Mouse (Mus musculus) midbrain, postnatal 0 days (tissue): ENCODE data around the gene Slfn2. TPM values are rescaled to one million over a fixed set of nuclear protein-coding genes. Genes with fewer than 3 reads are reported as not detected.

Source experiments
- ATAC-seq: fragments of 200-750 bp; cut with Nextera tagmentation; 2 replicates; pipeline ENCODE4 v1.8.0; 2017; ENCODE audit warnings: moderate number of reproducible peaks, mild to moderate bottlenecking, moderate TSS enrichment, moderate library complexity; ENCODE audit not compliant: low FRiP score
- DNase-seq: peaks from one replicate; pipeline ENCODE4 v3.0.0-alpha.2; 2015; ENCODE audit warnings: low spot score
- H3K27ac ChIP-seq: fragments of 300-500 bp; sonication (generic); 2 replicates; pipeline ENCODE4 v1.5.1; 2014; ENCODE audit warnings: low read depth, mild to moderate bottlenecking, low read length, mixed read lengths
- H3K27me3 ChIP-seq: fragments of 300-500 bp; sonication (generic); 2 replicates; pipeline ENCODE4 v1.6.1; 2014; ENCODE audit warnings: low read length, control low read depth, mixed read lengths; ENCODE audit not compliant: insufficient read depth
- H3K36me3 ChIP-seq: fragments of 300-500 bp; sonication (generic); 2 replicates; pipeline ENCODE4 v1.6.1; 2014; ENCODE audit warnings: low read length, control low read depth, mixed read lengths; ENCODE audit not compliant: insufficient read depth
- H3K4me1 ChIP-seq: fragments of 300-500 bp; sonication (generic); 2 replicates; pipeline ENCODE4 v1.6.1; 2014; ENCODE audit warnings: mild to moderate bottlenecking, control low read depth, antibody characterized with exemption, low read length, mixed read lengths; ENCODE audit not compliant: insufficient read depth
- H3K4me2 ChIP-seq: fragments of 300-500 bp; sonication (generic); 2 replicates; pipeline ENCODE4 v1.6.1; 2014; ENCODE audit warnings: low read depth, mild to moderate bottlenecking, low read length, mixed read lengths; ENCODE audit not compliant: poor library complexity, severe bottlenecking
- H3K4me3 ChIP-seq: fragments of 300-500 bp; sonication (generic); 2 replicates; pipeline ENCODE4 v1.5.1; 2014; ENCODE audit warnings: low read depth, mild to moderate bottlenecking, low read length, moderate library complexity
- H3K9ac ChIP-seq: fragments of 300-500 bp; sonication (generic); replicated peaks from 2 replicates; pipeline ENCODE4 v1.6.1; 2014; ENCODE audit warnings: mild to moderate bottlenecking, low read length, moderate library complexity, mixed read lengths; ENCODE audit not compliant: poor library complexity, severe bottlenecking
- H3K9me3 ChIP-seq: fragments of 300-500 bp; sonication (generic); 2 replicates; pipeline ENCODE4 v1.6.1; 2016; ENCODE audit warnings: low read length, control low read depth
- CTCF ChIP-seq: IDR thresholded peaks from 2 replicates; pipeline ENCODE4 v1.5.1; 2016; ENCODE audit warnings: antibody characterized with exemption, mild to moderate bottlenecking
- WGBS: fragments of 180-500 bp; shearing (Covaris S2); extraction: QIAGEN DNeasy Blood & Tissue Kit; methylation state at CpG from one replicate; pipeline ENCODE4 v1.1.7; 2014; 5-methylcytosine and 5-hydroxymethylcytosine counted together
- polyA plus RNA-seq: library from polyadenylated mRNA; unstranded; fragments of >200 nt; fragmentation: Nextera tagmentation; extraction: Ambion mirVana; gene quantifications from 2 replicates; pipeline ENCODE4 v1.2.1, GENCODE M21; 2015
- total RNA-seq: library from RNA; depleted of rRNA; stranded (reverse); fragments of >200 nt; gene quantifications from 2 replicates; pipeline ENCODE4 v1.2.3, GENCODE M21; 2014

The Slfn2 gene
- total and polyA plus RNA-seq, 2 experiments from 2014 or later: 1.4 to 1.7 TPM

DNA sequence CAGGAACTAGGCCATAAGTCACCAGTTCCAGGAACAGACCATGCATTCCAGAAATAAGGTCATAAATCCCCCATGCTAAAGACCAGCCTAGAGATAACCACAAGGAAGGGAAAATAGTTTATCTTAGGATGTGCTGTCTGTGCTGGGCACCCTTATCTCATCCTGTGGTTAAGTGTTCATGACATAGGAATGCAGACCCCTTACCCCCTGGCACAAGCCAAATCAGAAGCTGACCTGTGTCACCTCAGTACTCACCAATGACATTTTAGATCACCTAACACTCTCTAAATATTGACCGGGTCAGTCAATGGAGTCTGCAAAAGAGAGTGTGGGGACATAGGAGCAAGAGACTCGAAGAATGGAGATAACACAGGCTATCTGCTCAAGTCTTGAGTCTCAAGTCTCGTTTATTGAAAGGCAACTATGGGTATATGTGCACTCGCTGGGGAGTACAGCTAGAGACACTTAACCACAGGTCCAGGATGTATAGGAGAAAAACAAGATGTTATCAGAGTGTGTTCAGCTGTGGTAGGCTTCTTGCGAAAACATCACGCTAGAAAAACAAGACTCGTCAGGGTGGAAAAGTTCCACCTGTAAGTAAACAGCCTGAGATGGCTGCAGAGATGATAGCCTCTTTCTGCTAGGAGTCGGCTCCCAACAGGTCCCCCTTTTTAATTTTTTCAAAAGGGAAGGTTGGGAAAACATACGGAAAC lies 14.7 kb downstream of the Slfn2 start:
- no peak overlapping the region for H3K4me3 ChIP-seq
- no peaks in the 10 kb centered on the region for H3K27me3 ChIP-seq
- WGBS: 90% methylated on average over 9 of the region's 9 CpGs
- H3K9ac ChIP-seq: no peak overlapping the region
- H3K27ac ChIP-seq: no peak overlapping the region
- no peak overlapping the region for H3K4me2 ChIP-seq
- H3K4me1 ChIP-seq: no peaks in the 10 kb centered on the region
- DNase-seq: no peak
- ATAC-seq: no peak
- H3K36me3 ChIP-seq: no peaks in the 10 kb centered on the region
- no peak for TF ChIP-seq CTCF
- no peaks in the 10 kb centered on the region for H3K9me3 ChIP-seq

DNA sequence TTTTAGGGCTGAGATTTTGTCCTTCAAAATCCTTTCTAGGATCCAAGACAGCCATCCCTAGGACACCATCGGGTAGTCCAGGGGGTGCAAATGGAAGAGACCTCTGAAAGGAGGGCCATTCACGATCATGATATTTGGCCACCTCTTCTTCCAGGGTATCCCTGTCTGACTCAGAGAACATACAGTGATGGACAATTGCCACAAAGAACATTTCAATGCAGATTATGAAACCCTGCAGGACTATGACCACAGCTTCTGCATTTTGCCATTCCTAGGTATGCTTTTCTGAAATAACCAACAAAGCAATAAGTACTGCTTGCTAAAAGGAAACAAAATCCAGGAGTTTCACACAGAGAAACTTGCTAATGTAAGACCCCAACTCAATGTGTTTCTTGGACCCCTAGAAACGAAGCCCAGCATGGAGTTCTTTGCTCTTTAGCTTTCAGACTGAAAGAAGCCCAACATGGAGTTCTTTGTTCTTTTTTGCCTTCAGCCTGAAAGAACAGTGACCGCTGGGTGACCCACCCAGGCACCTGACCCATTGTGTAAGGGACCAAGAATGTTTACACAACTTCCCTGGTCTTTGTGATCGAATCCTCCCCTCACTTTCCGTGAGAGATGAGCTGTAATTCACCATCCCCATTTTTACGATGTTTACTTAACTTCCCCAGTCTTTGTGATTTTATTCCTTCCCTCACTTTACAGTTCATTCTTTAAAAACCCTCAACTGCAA lies 18.0 kb downstream of the Slfn2 start:
- DNase-seq (no peak), ATAC-seq (no peak)
- no peaks in the 10 kb centered on the region for H3K36me3 ChIP-seq
- H3K27me3 ChIP-seq: no peaks in the 10 kb centered on the region
- no peaks in the 10 kb centered on the region for H3K4me1 ChIP-seq
- H3K9me3 ChIP-seq: no peaks in the 10 kb centered on the region
- no peak overlapping the region for H3K4me3 ChIP-seq
- no peak overlapping the region for H3K4me2 ChIP-seq
- H3K9ac ChIP-seq: no peak overlapping the region
- no peak for TF ChIP-seq CTCF
- H3K27ac ChIP-seq: no peak overlapping the region
- WGBS: 70% methylated on average over 7 of the region's 7 CpGs

DNA sequence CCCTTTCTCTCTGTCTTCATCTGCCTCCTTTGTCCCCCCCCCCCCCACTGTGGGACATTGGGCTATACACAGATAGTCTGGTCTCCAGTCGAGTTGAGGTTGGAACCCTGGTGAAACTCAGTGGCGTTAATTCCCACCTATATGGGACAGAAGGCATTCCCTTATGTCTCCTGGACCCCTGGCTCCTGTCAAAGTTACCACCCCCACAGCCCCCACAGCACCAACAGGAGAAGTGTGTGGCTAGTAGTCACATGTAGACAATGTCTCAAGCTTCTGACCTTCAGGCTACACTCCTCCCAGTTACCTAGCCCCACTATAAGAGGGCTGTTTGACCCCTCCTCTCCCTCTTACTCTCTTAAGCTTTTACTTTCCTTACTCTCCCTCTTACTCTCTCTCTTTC lies 19.2 kb downstream of the Slfn2 start:
- Histone ChIP-seq H3K4me1 (no peaks in the 10 kb centered on the region), H3K4me2 (no peak overlapping the region), H3K27me3 (no peaks in the 10 kb centered on the region), H3K36me3 (no peaks in the 10 kb centered on the region), H3K9me3 (no peaks in the 10 kb centered on the region), H3K27ac (no peak overlapping the region), H3K9ac (no peak overlapping the region), H3K4me3 (no peak overlapping the region)
- no peak for TF ChIP-seq CTCF
- 95% methylated on average over 2 of the region's 2 CpGs for WGBS
- ATAC-seq (no peak), DNase-seq (no peak)

DNA sequence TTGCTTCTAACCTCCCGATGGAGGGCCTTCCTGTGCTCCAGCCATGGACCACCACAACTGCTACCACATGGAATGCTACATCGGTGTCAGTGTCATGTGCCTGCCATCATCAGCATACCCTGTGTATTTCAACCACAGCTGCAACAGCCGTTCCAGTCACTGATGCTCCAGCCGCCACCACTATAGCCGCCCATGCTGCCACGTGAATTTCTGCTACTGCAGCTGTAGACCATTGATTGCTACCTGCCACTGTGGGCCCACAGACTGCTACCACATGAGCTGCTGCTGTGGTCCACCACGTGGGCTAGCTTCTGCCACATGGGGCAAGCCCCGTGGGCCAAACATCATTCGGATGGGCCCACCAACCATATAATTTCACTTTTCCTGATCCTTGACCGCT lies 19.8 kb downstream of the Slfn2 start:
- H3K27ac ChIP-seq: no peak overlapping the region
- H3K4me1 ChIP-seq: no peaks in the 10 kb centered on the region
- no peaks in the 10 kb centered on the region for H3K9me3 ChIP-seq
- H3K27me3 ChIP-seq: no peaks in the 10 kb centered on the region
- H3K4me3 ChIP-seq: no peak overlapping the region
- H3K9ac ChIP-seq: no peak overlapping the region
- H3K4me2 ChIP-seq: no peak overlapping the region
- no peak for TF ChIP-seq CTCF
- no peaks in the 10 kb centered on the region for H3K36me3 ChIP-seq
- no peak for DNase-seq
- ATAC-seq: no peak
- WGBS: 90% methylated on average over 10 of the region's 10 CpGs

DNA sequence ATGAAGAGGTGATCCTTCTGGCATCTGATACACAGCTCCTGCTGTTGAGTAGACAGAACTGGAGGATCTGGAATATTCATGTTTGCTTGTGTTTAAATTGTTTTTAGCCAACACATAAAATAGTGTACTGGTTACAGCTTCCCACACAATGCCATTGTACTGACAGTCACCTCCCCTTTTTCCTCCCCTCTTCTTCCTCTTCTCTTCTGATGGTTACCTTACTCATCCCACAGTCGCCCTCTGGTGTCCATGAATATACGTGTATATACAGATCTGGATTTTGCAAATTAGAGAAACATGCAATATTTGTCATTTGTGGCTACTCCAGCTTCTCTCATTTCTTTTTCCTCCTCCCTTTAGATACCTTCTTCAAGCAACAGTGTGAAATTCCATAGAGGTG lies 50.2 kb downstream of the Slfn2 start:
- DNase-seq (peak; percentile 6), ATAC-seq (no peak)
- H3K36me3 ChIP-seq: no peaks in the 10 kb centered on the region
- 46% methylated on average over 2 of the region's 2 CpGs for WGBS
- H3K9ac ChIP-seq: no peak overlapping the region
- TF ChIP-seq CTCF: peak; percentile 47
- no peaks in the 10 kb centered on the region for H3K27me3 ChIP-seq
- no peak overlapping the region for H3K4me3 ChIP-seq
- no peaks in the 10 kb centered on the region for H3K4me1 ChIP-seq
- H3K9me3 ChIP-seq: no peaks in the 10 kb centered on the region
- H3K27ac ChIP-seq: no peak overlapping the region
- no peak overlapping the region for H3K4me2 ChIP-seq

DNA sequence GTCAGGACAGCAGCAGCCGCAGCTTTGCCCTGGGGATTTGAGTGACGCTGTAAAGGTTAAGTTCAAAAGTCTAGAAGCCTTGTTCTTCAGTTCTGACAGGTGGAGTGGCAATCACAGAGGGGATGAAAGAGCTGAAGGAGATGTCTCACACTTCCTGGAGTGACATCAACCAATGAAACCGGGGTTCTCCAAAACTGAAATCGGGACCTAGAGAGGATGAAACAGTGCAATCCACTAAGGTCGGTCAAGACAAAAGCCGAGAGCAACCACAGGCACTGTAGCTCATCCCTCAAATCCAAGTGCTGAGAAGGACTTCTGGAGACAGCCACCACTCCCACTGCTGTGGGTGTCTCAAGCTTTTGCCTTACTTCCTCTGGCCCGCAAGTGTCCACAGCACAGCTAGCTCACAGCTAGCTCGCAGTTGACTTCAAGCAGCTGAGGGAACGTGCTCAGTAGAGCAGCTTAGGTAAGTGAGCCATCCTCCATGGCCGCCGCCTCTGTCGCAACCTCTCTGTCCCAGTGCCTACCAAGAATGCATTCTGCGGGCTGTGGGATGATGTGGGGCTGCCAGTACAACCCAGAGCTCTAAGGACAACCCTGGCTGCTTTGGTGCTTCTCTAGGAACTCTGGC lies 51.8 kb downstream of the Slfn2 start, which contains the start of gene Slfn1:
Gene Slfn1, plus strand, starts transcription at position 253 of the 631 bp plus-strand sequence.
- Histone ChIP-seq H3K36me3 (no peaks in the 10 kb centered on the region), H3K27me3 (no peaks in the 10 kb centered on the region), H3K4me2 (no peak within 1 kb of the TSS), H3K4me3 (no peak within 1 kb of the TSS), H3K9ac (no peak within 1 kb of the TSS), H3K4me1 (no peaks in the 10 kb centered on the region), H3K9me3 (no peaks in the 10 kb centered on the region), H3K27ac (no peak within 1 kb of the TSS)
- ATAC-seq: no peak
- no peak for DNase-seq
- WGBS: 89% methylated on average over 13 of the region's 13 CpGs
- no peak for TF ChIP-seq CTCF
